Mouse (Mus musculus) bone marrow macrophage, adult 2 months (primary cell): ENCODE results near the gene Olfr521. TPM values are rescaled to one million over a fixed set of nuclear protein-coding genes. Genes with fewer than 3 reads are reported as not detected.
"Not testable (repeated sequence)": the region's sequence is repeated elsewhere in the genome, so short reads cannot be mapped to it uniquely, and the experiment has no call there.

Source experiments
- H3K27ac ChIP-seq: 2 replicates; pipeline ENCODE4 v1.5.1; 2012; ENCODE audit warnings: low read depth, low read length; ENCODE audit not compliant: insufficient read depth
- H3K4me1 ChIP-seq: 2 replicates; pipeline ENCODE4 v1.6.1; 2012; ENCODE audit warnings: low read length; ENCODE audit not compliant: control insufficient read depth, insufficient read depth
- H3K4me3 ChIP-seq: 2 replicates; pipeline ENCODE4 v1.5.1; 2012; ENCODE audit warnings: mild to moderate bottlenecking, low read length, moderate library complexity; ENCODE audit not compliant: insufficient read depth
- CTCF ChIP-seq: IDR thresholded peaks from 2 replicates; pipeline ENCODE4 v1.5.1; 2012; ENCODE audit warnings: low read depth, mild to moderate bottlenecking, low read length, moderate library complexity
- POLR2A ChIP-seq: IDR thresholded peaks from 2 replicates; pipeline ENCODE4 v1.6.1; 2012; ENCODE audit warnings: mild to moderate bottlenecking, low read depth, low read length, borderline replicate concordance
- polyA plus RNA-seq: library from polyadenylated mRNA; stranded (reverse); fragments of >200 nt; gene quantifications from 2 replicates; pipeline ENCODE4 v1.2.4, GENCODE M21; 2012; ENCODE audit not compliant: missing spikeins, insufficient read depth, insufficient read length

The Olfr521 gene
- polyA plus RNA-seq, 1 experiment = not detected

DNA sequence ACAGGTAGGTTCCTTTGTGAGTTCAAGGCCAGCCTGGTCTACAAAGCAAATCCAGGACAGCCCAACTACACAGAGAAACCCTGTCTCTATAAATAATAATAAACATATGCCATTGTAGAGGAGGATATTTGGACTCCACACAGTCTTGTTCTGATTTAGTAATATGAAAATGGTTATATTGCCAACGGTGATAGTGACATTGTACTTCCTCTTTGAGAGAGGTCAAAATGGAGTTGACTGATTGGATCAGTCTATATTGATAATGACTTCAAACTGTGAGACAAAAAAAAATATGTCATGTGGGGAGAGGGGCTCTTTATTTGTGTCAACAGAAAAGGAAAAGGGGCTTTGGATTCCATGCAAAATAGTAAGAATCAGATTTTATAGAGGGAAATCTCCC lies 42.0 kb downstream of the Olfr521 start:
- no peak for TF ChIP-seq POLR2A
- no peak for TF ChIP-seq CTCF
- Histone ChIP-seq H3K4me1 (no peaks in the 10 kb centered on the region), H3K4me3 (no peak overlapping the region), H3K27ac (no peak overlapping the region)

DNA sequence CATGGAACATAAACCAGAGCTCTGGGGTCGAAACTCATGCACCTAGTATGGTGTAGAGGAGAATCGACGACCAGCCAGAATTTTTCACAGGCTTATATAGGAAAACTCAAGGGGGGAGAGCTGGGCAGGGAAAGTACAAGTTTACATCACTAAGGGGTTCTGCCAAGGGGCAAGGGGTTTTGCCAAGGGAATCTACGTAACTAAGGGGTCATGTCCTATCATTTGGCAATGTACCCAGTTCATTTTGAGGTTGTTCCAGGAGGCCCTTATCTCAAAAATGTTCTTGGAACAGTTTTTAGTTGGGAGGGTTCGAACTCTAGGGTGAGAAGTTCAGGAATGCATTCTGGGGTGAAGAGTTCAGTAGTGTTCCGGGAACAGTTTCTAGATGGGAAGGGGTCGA lies 43.7 kb downstream of the Olfr521 start:
- not testable (repeated sequence) for H3K4me3 ChIP-seq, H3K4me1 ChIP-seq, H3K27ac ChIP-seq

DNA sequence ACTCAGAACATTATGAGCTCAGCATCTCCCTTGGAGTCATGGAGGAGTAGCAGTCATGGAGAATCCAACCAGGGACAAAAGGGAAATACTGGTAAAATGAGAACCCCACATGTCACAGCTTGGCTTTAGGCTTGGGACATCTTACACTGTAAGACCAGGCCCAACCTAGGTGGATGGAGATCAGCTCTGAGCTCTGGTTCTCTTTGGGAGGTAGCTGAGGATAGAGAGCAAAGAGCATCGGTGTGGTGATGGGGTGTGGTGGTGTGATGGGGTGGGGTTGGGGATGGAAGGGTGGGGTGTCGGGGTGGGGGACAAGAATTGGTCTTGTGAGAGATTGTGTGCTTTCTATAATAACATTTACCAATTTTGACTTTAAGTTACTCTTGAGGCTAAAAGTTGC lies 47.5 kb downstream of the Olfr521 start:
- TF ChIP-seq POLR2A (no peak), CTCF (no peak)
- no peak overlapping the region for H3K4me3 ChIP-seq
- H3K4me1 ChIP-seq = no peaks in the 10 kb centered on the region
- no peak overlapping the region for H3K27ac ChIP-seq

GRCm38 (mm10) chr7:99811661-99812060 lies 48.4 kb downstream of the Olfr521 start:
- Histone ChIP-seq H3K4me3 (no peak overlapping the region), H3K4me1 (no peaks in the 10 kb centered on the region), H3K27ac (no peak overlapping the region)
- TF ChIP-seq POLR2A (no peak), CTCF (no peak)

DNA sequence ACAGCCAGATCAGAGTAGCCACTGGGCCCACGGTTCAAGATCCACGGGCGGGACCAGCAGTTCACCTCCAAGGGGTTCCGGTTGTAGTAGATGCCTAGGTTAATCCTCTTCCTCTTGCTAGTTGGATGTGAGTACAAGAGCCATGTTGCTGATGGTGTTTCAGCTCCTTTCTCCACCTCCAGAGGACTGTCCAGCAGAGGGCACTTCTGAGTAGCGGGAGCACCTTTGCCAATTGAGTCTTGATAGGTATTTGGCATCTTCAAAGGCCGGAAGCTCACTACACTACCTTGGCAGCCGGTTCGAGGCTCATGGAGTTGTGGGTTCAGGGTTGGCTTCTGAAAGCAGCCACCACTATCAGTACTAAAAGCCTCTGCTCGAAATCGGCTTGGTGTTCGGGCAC lies 50.1 kb downstream of the Olfr521 start:
- H3K27ac ChIP-seq = no peak overlapping the region
- no peaks in the 10 kb centered on the region for H3K4me1 ChIP-seq
- TF ChIP-seq CTCF (peak; percentile 34; the same call in 1 of the 2 replicates), POLR2A (no peak)
- no peak overlapping the region for H3K4me3 ChIP-seq

- H3K4me3 ChIP-seq, H3K4me1 ChIP-seq, H3K27ac ChIP-seq: not testable (repeated sequence)
These were observed 54.9 kb downstream of the Olfr521 start for GRCm38 (mm10) chr7:99818181-99818725.

Other genes starting within 250 kb of the Olfr521 start
- 127 and 135 TPM in 2 replicates for gene Arrb1, start 228.0 kb upstream of the Olfr521 start, polyA plus RNA-seq
- gene Tpbgl, start 136.4 kb upstream of the Olfr521 start, polyA plus RNA-seq = 0.61 and 0.78 TPM in 2 replicates
- gene Slco2b1, start 52.2 kb upstream of the Olfr521 start, polyA plus RNA-seq = 7.2 and 8.6 TPM in 2 replicates
- gene Olfr520, start 33.2 kb upstream of the Olfr521 start, polyA plus RNA-seq = not detected in 2 replicates
- gene Neu3, start 64.9 kb downstream of the Olfr521 start, polyA plus RNA-seq = 1.2 and 1.6 TPM in 2 replicates
- gene Xrra1, start 95.6 kb downstream of the Olfr521 start, polyA plus RNA-seq = not detected in 2 replicates
- 127 and 130 TPM in 2 replicates for gene Spcs2, start 100.0 kb downstream of the Olfr521 start, polyA plus RNA-seq
- 26.4 and 27.9 TPM in 2 replicates for gene Rnf169, start 216.9 kb downstream of the Olfr521 start, polyA plus RNA-seq
- not detected in 2 replicates for gene Chrdl2, start 242.7 kb downstream of the Olfr521 start, polyA plus RNA-seq